Mouse (Mus musculus): ENCODE data around the gene Alox15. TPM values are rescaled to one million over a fixed set of nuclear protein-coding genes. Genes with fewer than 3 reads are reported as not detected.

Gene Alox15
- polyA plus RNA-seq, 1 experiment, result 0.29 TPM

DNA sequence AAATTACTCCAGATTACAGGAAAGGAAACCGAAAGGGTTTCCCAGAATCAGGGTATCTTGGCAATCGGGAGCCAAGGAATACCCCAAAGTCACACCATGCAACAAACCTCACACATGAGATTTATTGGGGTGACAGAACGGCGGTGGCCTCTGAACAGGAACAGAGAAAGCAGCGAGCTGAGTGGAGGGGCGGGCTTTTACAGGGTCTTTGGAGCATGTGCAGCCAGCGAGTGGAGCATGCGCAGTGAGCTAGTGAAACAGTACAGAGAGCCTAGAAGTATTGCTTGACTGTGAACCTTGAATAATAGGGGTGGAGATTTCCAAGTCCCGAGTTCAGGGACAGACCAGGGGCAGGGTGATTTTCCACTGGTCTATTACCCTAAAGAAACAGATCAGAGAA, 3.2 kb downstream of the Alox15 start:
- DNase-seq (ENCODE audit: low read depth), result no peak
- TF ChIP-seq POLR2A (IDR thresholded peaks at IDR 0.05; ENCODE audit: borderline replicate concordance, extremely low read depth, insufficient read depth, insufficient read length, poor library complexity, severe bottlenecking), result no peak
- TF ChIP-seq CTCF (IDR thresholded peaks at IDR 0.05; ENCODE audit: borderline replicate concordance, extremely low read depth, insufficient read depth, insufficient read length), result no peak

DNA sequence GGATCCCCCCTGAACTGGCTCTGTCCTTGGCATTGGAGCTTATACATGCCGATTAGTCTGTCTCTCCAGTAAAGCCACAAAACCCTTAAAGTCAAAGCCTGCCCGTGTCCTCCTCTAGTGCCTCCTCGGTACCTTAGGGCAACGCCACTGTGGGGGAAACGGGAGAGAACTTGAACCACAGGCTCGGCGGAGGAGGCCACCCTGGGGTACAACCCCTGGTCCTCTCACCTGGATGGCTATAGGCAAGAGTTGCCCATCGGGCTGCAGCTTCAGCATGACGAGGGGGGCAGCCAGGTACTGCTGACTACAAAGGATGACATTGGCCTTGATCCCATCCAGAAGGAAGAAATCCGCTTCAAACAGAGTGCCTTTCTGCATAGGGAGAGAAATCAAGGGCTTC, 4.0 kb downstream of the Alox15 start:
- no peak for TF ChIP-seq POLR2A (IDR thresholded peaks at IDR 0.05; ENCODE audit: borderline replicate concordance, extremely low read depth, insufficient read depth, insufficient read length, poor library complexity, severe bottlenecking)
- DNase-seq (ENCODE audit: low read depth), result no peak

DNA sequence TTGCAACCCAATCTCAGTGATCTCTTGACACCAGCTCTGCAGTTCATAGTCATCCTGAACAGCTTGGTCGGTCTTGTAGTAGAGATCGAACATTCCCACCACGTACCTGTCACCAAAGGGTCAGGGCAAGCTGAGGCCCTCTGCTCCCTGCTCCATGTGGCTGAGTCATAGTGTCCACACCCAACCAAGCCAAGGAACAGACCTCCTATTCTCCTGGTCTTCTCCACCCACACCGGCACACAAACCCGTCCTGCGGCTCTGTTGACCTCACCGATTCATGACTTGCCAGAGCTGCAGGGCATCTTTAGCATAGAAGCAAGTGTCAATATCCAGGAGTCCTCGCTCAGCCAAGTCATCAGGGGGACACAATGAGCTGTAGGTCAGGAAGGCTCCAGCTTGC, 6.3 kb downstream of the Alox15 start:
- DNase-seq (ENCODE audit: low read depth), result no peak
- TF ChIP-seq CTCF (IDR thresholded peaks at IDR 0.05; ENCODE audit: borderline replicate concordance, extremely low read depth, insufficient read depth, insufficient read length) (no peak), POLR2A (IDR thresholded peaks at IDR 0.05; ENCODE audit: borderline replicate concordance, extremely low read depth, insufficient read depth, insufficient read length, poor library complexity, severe bottlenecking) (no peak)

DNA sequence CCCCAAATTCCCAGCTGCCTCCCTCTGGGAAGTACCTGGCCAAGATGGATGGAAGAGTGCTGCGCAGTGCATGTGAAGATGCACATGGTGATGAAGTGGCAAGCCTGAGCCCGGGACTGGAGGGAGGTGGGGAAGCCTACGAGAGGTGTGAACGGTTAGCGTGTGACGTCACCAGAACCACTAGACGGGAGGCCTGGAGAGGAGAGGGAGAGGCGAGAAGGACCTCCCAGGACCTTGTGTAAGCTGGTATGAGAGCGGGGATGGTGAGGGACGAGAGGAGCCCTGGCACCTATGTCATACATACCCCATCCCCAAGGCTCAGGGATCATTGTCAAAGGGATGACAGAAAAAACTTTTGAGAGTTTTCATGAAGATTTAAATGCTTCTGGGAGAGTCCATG, 6.8 kb downstream of the Alox15 start:
- DNase-seq (ENCODE audit: low read depth), result no peak
- TF ChIP-seq CTCF (IDR thresholded peaks at IDR 0.05; ENCODE audit: borderline replicate concordance, extremely low read depth, insufficient read depth, insufficient read length) (no peak), POLR2A (IDR thresholded peaks at IDR 0.05; ENCODE audit: borderline replicate concordance, extremely low read depth, insufficient read depth, insufficient read length, poor library complexity, severe bottlenecking) (no peak)

DNA sequence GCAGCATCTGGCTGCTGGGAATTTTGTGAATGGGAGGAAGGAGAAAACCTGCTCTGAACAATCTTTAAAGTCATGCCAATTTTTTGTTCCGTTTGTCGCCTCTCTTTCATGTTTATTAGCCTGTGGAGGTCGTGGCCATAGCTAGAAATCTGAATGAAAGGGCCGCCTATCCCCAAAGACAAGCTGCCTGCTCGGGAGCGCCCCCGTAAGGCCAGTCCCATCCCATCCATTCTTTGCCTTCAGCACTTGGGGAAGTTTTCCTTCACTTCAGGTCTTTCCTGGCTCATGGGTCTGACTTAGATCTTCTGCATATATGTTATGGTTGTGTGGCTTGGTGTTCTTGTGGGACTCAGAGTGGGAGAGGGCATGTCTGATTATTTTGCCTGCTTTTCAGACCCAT, 12.3 kb downstream of the Alox15 start:
- no peak for TF ChIP-seq POLR2A (IDR thresholded peaks at IDR 0.05; ENCODE audit: borderline replicate concordance, extremely low read depth, insufficient read depth, insufficient read length, poor library complexity, severe bottlenecking)
- peak; percentile 13; the same call in 1 of the 2 replicates for TF ChIP-seq CTCF (IDR thresholded peaks at IDR 0.05; ENCODE audit: borderline replicate concordance, extremely low read depth, insufficient read depth, insufficient read length)
- no peak for DNase-seq (ENCODE audit: low read depth)

DNA sequence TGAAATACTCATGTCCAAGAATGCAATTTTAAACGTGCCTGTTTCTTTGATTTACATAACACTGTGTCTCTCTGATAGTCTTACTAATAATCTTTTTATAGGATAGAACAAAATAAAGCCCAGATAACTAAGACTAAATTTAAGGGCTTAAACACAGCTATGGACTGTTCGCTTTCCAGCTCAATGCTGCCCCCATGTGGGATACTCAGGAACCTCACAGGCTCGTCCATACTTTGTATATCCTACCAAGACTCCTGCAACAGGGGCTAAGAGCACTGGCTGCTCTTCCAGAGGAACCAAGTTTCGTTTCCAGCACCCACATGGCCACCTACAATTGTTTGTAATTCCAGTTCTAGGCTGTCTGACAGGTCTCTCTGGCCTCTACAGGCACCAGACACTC, 17.4 kb downstream of the Alox15 start:
- TF ChIP-seq CTCF (IDR thresholded peaks at IDR 0.05; ENCODE audit: borderline replicate concordance, extremely low read depth, insufficient read depth, insufficient read length) (peak; percentile 63; the same call in 1 of the 2 replicates), POLR2A (IDR thresholded peaks at IDR 0.05; ENCODE audit: borderline replicate concordance, extremely low read depth, insufficient read depth, insufficient read length, poor library complexity, severe bottlenecking) (no peak)
- DNase-seq (ENCODE audit: low read depth), result peak; percentile 69

DNA sequence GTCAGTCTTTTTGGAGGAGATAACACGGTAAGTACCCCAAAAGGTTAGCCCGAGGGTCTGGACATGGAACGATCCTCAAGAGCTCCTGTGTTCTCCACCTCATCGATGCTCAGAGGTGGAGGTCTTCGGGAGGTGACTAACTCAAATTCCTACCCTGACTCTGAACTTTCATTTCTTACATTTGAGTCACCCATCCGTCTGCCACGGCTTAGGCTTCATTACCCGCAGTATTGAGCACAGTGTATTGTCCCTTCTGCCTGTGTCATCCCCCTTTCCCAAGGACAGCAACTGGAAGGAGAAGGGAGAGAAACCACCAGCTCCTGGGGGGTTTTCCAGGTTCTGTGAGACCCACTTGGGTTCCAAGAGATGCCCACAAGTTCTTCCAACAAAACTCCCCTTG, 27.1 kb downstream of the Alox15 start:
- DNase-seq (ENCODE audit: low read depth), result no peak
- TF ChIP-seq POLR2A (IDR thresholded peaks at IDR 0.05; ENCODE audit: borderline replicate concordance, extremely low read depth, insufficient read depth, insufficient read length, poor library complexity, severe bottlenecking) (no peak), CTCF (IDR thresholded peaks at IDR 0.05; ENCODE audit: borderline replicate concordance, extremely low read depth, insufficient read depth, insufficient read length) (no peak)

DNA sequence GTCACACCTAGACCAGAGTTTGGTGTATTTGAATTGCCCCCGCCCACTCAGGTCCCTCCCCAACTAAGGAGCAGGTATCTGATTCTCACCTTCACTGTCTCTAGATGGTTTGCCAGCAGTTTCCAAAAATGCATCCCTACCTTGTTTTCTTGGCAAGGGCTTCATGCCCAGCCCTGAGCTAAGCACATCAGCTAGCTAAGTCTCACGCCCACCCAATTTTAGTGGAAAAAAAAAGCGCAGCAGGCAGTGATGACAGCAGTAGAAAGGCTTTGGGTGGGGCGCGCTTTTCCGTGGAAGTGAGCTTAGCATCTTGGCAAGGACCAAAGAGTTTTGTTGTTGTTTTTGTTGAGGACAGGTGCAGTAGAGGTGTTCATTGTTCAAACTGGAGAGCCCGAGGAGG, 29.3 kb downstream of the Alox15 start, which contains the start of gene Alox12e:
Alox12e (minus strand) TSS at position 101 of the 400 bp plus-strand sequence.
- TF ChIP-seq CTCF (IDR thresholded peaks at IDR 0.05; ENCODE audit: borderline replicate concordance, extremely low read depth, insufficient read depth, insufficient read length) (no peak), POLR2A (IDR thresholded peaks at IDR 0.05; ENCODE audit: borderline replicate concordance, extremely low read depth, insufficient read depth, insufficient read length, poor library complexity, severe bottlenecking) (no peak)
- no peak for DNase-seq (ENCODE audit: low read depth)

DNA sequence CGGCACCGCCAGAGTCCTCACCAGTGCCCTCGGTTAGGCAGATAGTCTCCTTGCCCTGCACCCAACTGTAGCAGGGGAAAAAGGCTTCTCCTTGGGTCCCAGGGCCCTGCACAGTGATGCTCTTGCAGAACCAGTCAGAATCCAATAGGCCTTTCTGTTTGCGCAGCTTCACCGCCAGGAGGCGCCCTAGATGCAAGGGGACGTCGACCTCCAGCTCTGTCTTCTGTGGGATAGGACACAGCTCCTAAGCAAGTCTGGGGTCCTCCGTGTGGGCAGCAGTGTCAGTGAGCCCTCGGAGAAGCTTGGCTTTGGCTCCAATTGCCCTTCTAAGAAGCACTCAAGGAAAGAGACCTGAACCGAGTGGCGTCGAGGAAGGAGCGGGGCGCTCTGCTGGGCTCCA, 30.2 kb downstream of the Alox15 start:
- peak; percentile 80 for TF ChIP-seq CTCF (IDR thresholded peaks at IDR 0.05; ENCODE audit: borderline replicate concordance, extremely low read depth, insufficient read depth, insufficient read length)
- no peak for TF ChIP-seq POLR2A (IDR thresholded peaks at IDR 0.05; ENCODE audit: borderline replicate concordance, extremely low read depth, insufficient read depth, insufficient read length, poor library complexity, severe bottlenecking)
- peak; percentile 54 for DNase-seq (ENCODE audit: low read depth)

DNA sequence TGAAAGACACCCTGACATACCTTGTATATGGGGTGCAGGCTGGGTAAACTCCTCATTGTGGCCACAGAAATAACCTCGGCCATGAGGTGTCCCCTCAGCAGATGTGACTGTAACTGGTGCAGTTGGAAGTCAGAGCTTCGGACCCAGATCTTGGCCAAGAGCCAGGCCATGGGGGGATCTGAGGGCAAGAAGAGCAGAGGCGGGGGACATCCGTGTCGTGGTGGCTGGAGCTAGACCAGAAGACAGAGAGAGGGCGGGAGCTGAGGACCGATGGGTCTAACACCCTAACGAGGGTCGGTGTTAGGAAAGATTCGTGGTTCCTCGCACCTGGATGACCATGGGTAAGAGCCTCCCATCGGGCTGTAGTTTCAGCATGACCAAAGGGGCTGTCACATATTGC, 32.2 kb downstream of the Alox15 start:
- TF ChIP-seq POLR2A (IDR thresholded peaks at IDR 0.05; ENCODE audit: borderline replicate concordance, extremely low read depth, insufficient read depth, insufficient read length, poor library complexity, severe bottlenecking) (no peak), CTCF (IDR thresholded peaks at IDR 0.05; ENCODE audit: borderline replicate concordance, extremely low read depth, insufficient read depth, insufficient read length) (no peak)
- no peak for DNase-seq (ENCODE audit: low read depth)

DNA sequence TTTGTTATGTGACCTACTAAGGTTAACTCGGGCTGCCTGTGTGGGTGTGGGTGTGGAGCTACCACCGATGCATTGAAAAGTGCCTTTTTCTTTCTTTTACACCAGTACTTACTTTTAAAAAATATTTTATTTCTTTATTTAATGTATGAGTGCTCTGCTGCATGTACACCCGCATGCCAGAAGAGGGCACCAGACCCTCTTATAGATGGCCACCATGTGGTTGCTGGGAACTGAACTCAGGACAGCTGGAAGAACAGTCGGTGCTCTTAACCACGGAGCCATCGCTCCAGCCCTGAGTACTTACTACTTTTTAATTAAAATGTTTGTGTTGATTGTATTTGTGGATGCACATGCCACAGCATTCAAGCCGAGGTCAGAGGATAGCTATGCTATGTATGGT, 38.0 kb downstream of the Alox15 start:
- peak; percentile 22 for DNase-seq (ENCODE audit: low read depth)
- TF ChIP-seq CTCF (IDR thresholded peaks at IDR 0.05; ENCODE audit: borderline replicate concordance, extremely low read depth, insufficient read depth, insufficient read length) (peak; percentile 48; the same call in 1 of the 2 replicates), POLR2A (IDR thresholded peaks at IDR 0.05; ENCODE audit: borderline replicate concordance, extremely low read depth, insufficient read depth, insufficient read length, poor library complexity, severe bottlenecking) (no peak)

DNA sequence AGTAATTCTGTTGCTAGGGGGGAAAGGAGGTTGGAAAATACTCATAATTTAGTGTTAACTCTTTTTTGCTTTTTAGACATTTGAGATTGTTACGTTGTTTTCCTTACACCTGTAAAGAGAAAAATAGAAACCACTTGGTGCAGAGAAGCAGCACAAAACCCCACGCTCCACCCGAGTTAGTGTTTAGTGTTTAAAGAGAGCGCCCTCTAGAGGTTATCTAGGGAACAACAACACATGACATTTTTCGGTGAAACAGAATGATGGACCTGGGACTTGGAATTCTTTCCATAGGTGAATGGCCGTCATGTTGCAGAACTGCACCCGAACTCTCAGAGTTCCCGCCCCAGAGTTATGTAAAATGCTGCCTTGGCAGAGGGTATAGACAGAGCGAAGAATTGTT, 42.5 kb downstream of the Alox15 start:
- DNase-seq (ENCODE audit: low read depth), result peak; percentile 65
- TF ChIP-seq CTCF (IDR thresholded peaks at IDR 0.05; ENCODE audit: borderline replicate concordance, extremely low read depth, insufficient read depth, insufficient read length) (peak; percentile 62; the same call in 1 of the 2 replicates), POLR2A (IDR thresholded peaks at IDR 0.05; ENCODE audit: borderline replicate concordance, extremely low read depth, insufficient read depth, insufficient read length, poor library complexity, severe bottlenecking) (no peak)
